Mouse (Mus musculus) ES-E14 (cell line): ENCODE results near the gene Pgm3.
"Not testable (repeated sequence)": the region's sequence is repeated elsewhere in the genome, so short reads cannot be mapped to it uniquely, and the experiment has no call there.

ENCODE experiments used
- HCFC1 ChIP-seq: IDR thresholded peaks from 2 replicates; pipeline ENCODE4 v1.6.1; 2012; ENCODE audit warnings: low read length, inconsistent platforms, borderline replicate concordance; ENCODE audit not compliant: insufficient read depth
- MAFK ChIP-seq: IDR thresholded peaks from 2 replicates; pipeline ENCODE4 v1.6.1; 2014; ENCODE audit warnings: mild to moderate bottlenecking, low read depth, low read length, inconsistent platforms; ENCODE audit not compliant: insufficient read depth
- ZNF384 ChIP-seq: IDR thresholded peaks from 2 replicates; pipeline ENCODE4 v1.6.1; 2012; ENCODE audit warnings: low read depth, low read length, inconsistent platforms

GRCm38 (mm10) chr9:86596983-86597382, 25.3 kb upstream of the Pgm3 start:
- TF ChIP-seq ZNF384, HCFC1, MAFK: not testable (repeated sequence)
